Mouse (Mus musculus): ENCODE measurements around the gene Itm2b.
A peak's percentile ranks its signal among the peaks of the same experiment; 100 is the strongest.

Gene Itm2b

GRCm38 (mm10) chr14:73313864-73314263, 71.2 kb downstream of the Itm2b start:
- DNase-seq, result no peak

- DNase-seq, result peak; percentile 16
Measured at GRCm38 (mm10) chr14:73313396-73313795, 71.7 kb downstream of the Itm2b start.

- no peak for DNase-seq
Measured at GRCm38 (mm10) chr14:73312909-73313308, 72.2 kb downstream of the Itm2b start.

All from retina, postnatal 1 day (tissue).